In the genomic region with DNA sequence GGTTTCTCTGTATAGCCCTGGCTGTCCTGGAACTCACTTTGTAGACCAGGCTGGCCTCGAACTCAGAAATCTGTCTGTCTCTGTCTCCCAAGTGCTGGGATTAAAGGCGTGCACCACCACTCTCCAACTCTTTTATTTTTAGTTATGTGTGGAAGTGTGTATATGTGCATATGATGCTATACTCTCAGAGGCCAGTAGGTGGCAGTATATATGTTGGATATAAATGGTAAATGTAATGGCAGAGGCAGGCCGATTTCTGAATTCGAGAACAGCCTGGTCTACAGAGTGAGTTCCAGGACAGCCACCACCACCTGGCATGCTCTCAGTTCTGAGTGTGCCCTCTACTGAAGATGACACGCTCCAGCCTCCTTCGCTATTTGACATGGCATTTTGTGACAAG, we compare ENCODE assay signal across 10 mouse cellular contexts.
DNase-seq lines count a peak whose midpoint lies in the region; ATAC-seq and TF ChIP-seq lines count a peak whose summit lies in the region.
"Had no signal": no experiment of that assay in that cellular context is flagged by ENCODE, and none has a peak within 500 bp of the region (broad histone marks: within the 10 kb centered on the region; RNA-seq: fewer than 3 reads in every experiment).

No protein-coding gene starts in this region.

- H3K27me3 ChIP-seq in heart, adult 2 months (ENCODE audit: control insufficient read depth, insufficient read depth, low read length) = 0 out of 2 replicates have a peak, but pooled peaks cover 2% of the 10 kb centered on the region
- no peaks in the 10 kb centered on the region for H3K27me3 ChIP-seq in heart, embryonic 11.5 days (ENCODE audit: control insufficient read depth, insufficient read depth, low read length)
- H3K27me3 ChIP-seq in hindbrain, embryonic 14.5 days (ENCODE audit: control insufficient read depth, insufficient read depth, low read length) = no peaks in the 10 kb centered on the region
- H3K27me3 ChIP-seq in midbrain, embryonic 15.5 days (replicated peaks) = no peaks in the 10 kb centered on the region
- H3K27me3 ChIP-seq: embryonic facial prominence, embryonic 12.5 days had no signal

- intact Hi-C loops in heart, adult 2 months (cut with DNase I) = no loop called here

- TF ChIP-seq POLR2A in heart, adult 2 months (IDR thresholded peaks at IDR 0.05; ENCODE audit: insufficient read depth, low read depth, low read length) = no peak

- H3K9ac ChIP-seq in heart, adult 2 months (ENCODE audit: low read depth, low read length) = no peak overlapping the region
- H3K9ac ChIP-seq in heart, embryonic 11.5 days (ENCODE audit: low read depth, low read length) = no peak overlapping the region
- no peak overlapping the region for H3K9ac ChIP-seq in hindbrain, embryonic 14.5 days
- no peak overlapping the region for H3K9ac ChIP-seq in midbrain, embryonic 15.5 days
- H3K9ac ChIP-seq: embryonic facial prominence, embryonic 12.5 days had no signal

- H3K36me3 ChIP-seq in heart, adult 2 months (ENCODE audit: control insufficient read depth, insufficient read depth, low read length) = no peaks in the 10 kb centered on the region
- H3K36me3 ChIP-seq in heart, embryonic 11.5 days (ENCODE audit: control insufficient read depth, insufficient read depth, low read length) = no peaks in the 10 kb centered on the region
- H3K36me3 ChIP-seq in hindbrain, embryonic 14.5 days (replicated peaks; ENCODE audit: control insufficient read depth, insufficient read depth) = no peaks in the 10 kb centered on the region
- no peaks in the 10 kb centered on the region for H3K36me3 ChIP-seq in midbrain, embryonic 15.5 days (replicated peaks)
- H3K36me3 ChIP-seq: embryonic facial prominence, embryonic 12.5 days had no signal

- H3K79me2 ChIP-seq in heart, adult 2 months (replicated peaks; ENCODE audit: control insufficient read depth, insufficient read depth, low read length) = no peaks in the 10 kb centered on the region

- TF ChIP-seq CTCF in heart, adult 2 months (IDR thresholded peaks at IDR 0.05) = peak; percentile 56

- TF ChIP-seq EP300 in heart, adult 2 months (IDR thresholded peaks at IDR 0.05; ENCODE audit: insufficient read depth, low read depth, low read length) = no peak

- no peak overlapping the region for H3K4me3 ChIP-seq in heart, adult 2 months
- no peak overlapping the region for H3K4me3 ChIP-seq in heart, embryonic 11.5 days (ENCODE audit: low read depth, low read length)
- no peak overlapping the region for H3K4me3 ChIP-seq in hindbrain, embryonic 14.5 days (replicated peaks; ENCODE audit: low read length)
- no peak overlapping the region for H3K4me3 ChIP-seq in midbrain, embryonic 15.5 days
- H3K4me3 ChIP-seq: embryonic facial prominence, embryonic 12.5 days had no signal

- H3K4me1 ChIP-seq in heart, adult 2 months (ENCODE audit: control insufficient read depth, insufficient read depth, low read length) = no peaks in the 10 kb centered on the region
- no peaks in the 10 kb centered on the region for H3K4me1 ChIP-seq in heart, embryonic 11.5 days (ENCODE audit: control insufficient read depth, insufficient read depth, low read length)
- no peaks in the 10 kb centered on the region for H3K4me1 ChIP-seq in hindbrain, embryonic 14.5 days (replicated peaks; ENCODE audit: control insufficient read depth, insufficient read depth, low read length)
- no peaks in the 10 kb centered on the region for H3K4me1 ChIP-seq in midbrain, embryonic 15.5 days
- H3K4me1 ChIP-seq: embryonic facial prominence, embryonic 12.5 days had no signal

- H3K9me3 ChIP-seq in heart, embryonic 11.5 days (replicated peaks; ENCODE audit: control insufficient read depth, low read length) = no peaks in the 10 kb centered on the region
- H3K9me3 ChIP-seq in hindbrain, embryonic 14.5 days (ENCODE audit: control insufficient read depth, low read length) = no peaks in the 10 kb centered on the region
- no peaks in the 10 kb centered on the region for H3K9me3 ChIP-seq in midbrain, embryonic 15.5 days
- H3K9me3 ChIP-seq: embryonic facial prominence, embryonic 12.5 days had no signal

- DNase-seq in heart, adult 2 months = no peak
- DNase-seq in retina, postnatal 1 day = peak; percentile 16
- DNase-seq in retina, embryonic 14.5 days (ENCODE audit: low spot score) = no peak
- DNase-seq in c-Kit-positive CD71-positive TER-119-positive erythroid progenitor cells, embryonic 14.5 days (ENCODE audit: low spot score) = peak; percentile 34
- peak; percentile 47 for DNase-seq in thymus, postnatal 14 days
- DNase-seq in hindbrain, embryonic 14.5 days (ENCODE audit: low spot score) = no peak
- DNase-seq: lung, postnatal 14 days had no signal

- 77% methylated on average over 6 of the region's 6 CpGs for WGBS in heart, adult 2 months
- 80% methylated on average over 6 of the region's 6 CpGs for WGBS in heart, embryonic 11.5 days (ENCODE audit: insufficient replicate concordance)
- 94% methylated on average over 6 of the region's 6 CpGs for WGBS in hindbrain, embryonic 14.5 days
- WGBS in midbrain, embryonic 15.5 days = 91% methylated on average over 6 of the region's 6 CpGs

- no peak overlapping the region for H3K27ac ChIP-seq in heart, adult 2 months
- H3K27ac ChIP-seq in heart, embryonic 11.5 days (ENCODE audit: low read depth, low read length) = no peak overlapping the region
- H3K27ac ChIP-seq in hindbrain, embryonic 14.5 days = no peak overlapping the region
- H3K27ac ChIP-seq in midbrain, embryonic 15.5 days = no peak overlapping the region
- H3K27ac ChIP-seq: embryonic facial prominence, embryonic 12.5 days had no signal

- H3K4me2 ChIP-seq in heart, embryonic 11.5 days = no peak overlapping the region
- no peak overlapping the region for H3K4me2 ChIP-seq in hindbrain, embryonic 14.5 days (replicated peaks)
- H3K4me2 ChIP-seq in midbrain, embryonic 15.5 days = no peak overlapping the region
- H3K4me2 ChIP-seq: embryonic facial prominence, embryonic 12.5 days had no signal

- no peak for ATAC-seq in heart, embryonic 11.5 days (replicated peaks; ENCODE audit: insufficient number of reproducible peaks, low FRiP score, low TSS enrichment)
- no peak for ATAC-seq in hindbrain, embryonic 14.5 days (ENCODE audit: low FRiP score)
- ATAC-seq in midbrain, embryonic 15.5 days (replicated peaks) = no peak

Comparison
In these comparisons a context has a peak if more than half of its experiments do, and no peak if none do; other contexts are left out.
1. DNase-seq: peak in retina, postnatal 1 day (single experiment), c-Kit-positive CD71-positive TER-119-positive erythroid progenitor cells, embryonic 14.5 days (single experiment) and thymus, postnatal 14 days (single experiment); none in heart, adult 2 months (0 of 2), retina, embryonic 14.5 days (single experiment) and hindbrain, embryonic 14.5 days (single experiment).